Mouse (Mus musculus) liver, embryonic 16.5 days (tissue): Measurements from ENCODE around the gene Olfr1030. TPM values are rescaled to one million over a fixed set of nuclear protein-coding genes. Genes with fewer than 3 reads are reported as not detected.
A peak's percentile ranks its signal among the peaks of the same experiment; 100 is the strongest.
"Not testable (repeated sequence)": the region's sequence is repeated elsewhere in the genome, so short reads cannot be mapped to it uniquely, and the experiment has no call there.

Experiments
- ATAC-seq: fragments of 200-750 bp; cut with Nextera tagmentation; 2 replicates; pipeline ENCODE4 v1.8.0; 2017; ENCODE audit warnings: low read depth, mild to moderate bottlenecking, moderate number of reproducible peaks, moderate library complexity
- H3K27ac ChIP-seq: fragments of 300-500 bp; sonication (generic); 2 replicates; pipeline ENCODE4 v1.5.1; 2014; ENCODE audit warnings: mild to moderate bottlenecking, low read length
- H3K27me3 ChIP-seq: fragments of 300-500 bp; sonication (generic); 2 replicates; pipeline ENCODE4 v1.6.1; 2014; ENCODE audit warnings: low read depth, low read length, mixed read lengths; ENCODE audit not compliant: control insufficient read depth, insufficient read depth
- H3K36me3 ChIP-seq: fragments of 300-500 bp; sonication (generic); 2 replicates; pipeline ENCODE4 v1.6.1; 2014; ENCODE audit warnings: mild to moderate bottlenecking; ENCODE audit not compliant: control insufficient read depth, insufficient read depth
- H3K4me1 ChIP-seq: fragments of 300-500 bp; sonication (generic); 2 replicates; pipeline ENCODE4 v1.6.1; 2014; ENCODE audit warnings: low read depth, low read length, mixed read lengths; ENCODE audit not compliant: control insufficient read depth
- H3K4me2 ChIP-seq: fragments of 300-500 bp; sonication (generic); 2 replicates; pipeline ENCODE4 v1.6.1; 2014; ENCODE audit warnings: low read depth, low read length, mixed read lengths
- H3K4me3 ChIP-seq: fragments of 300-500 bp; sonication (generic); 2 replicates; pipeline ENCODE4 v1.5.1; 2014; ENCODE audit warnings: low read depth, mild to moderate bottlenecking, low read length
- H3K9ac ChIP-seq: fragments of 300-500 bp; sonication (generic); 2 replicates; pipeline ENCODE4 v1.6.1; 2014; ENCODE audit warnings: low read depth, low read length
- H3K9me3 ChIP-seq: fragments of 300-500 bp; sonication (generic); replicated peaks from 2 replicates; pipeline ENCODE4 v1.6.1; 2016; ENCODE audit warnings: low read length; ENCODE audit not compliant: control insufficient read depth
- WGBS: fragments of 180-500 bp; shearing (Covaris S2); extraction: QIAGEN DNeasy Blood & Tissue Kit; methylation state at CpG from one replicate; pipeline ENCODE4 v1.1.7; 2014; ENCODE audit not compliant: insufficient replicate concordance; 5-methylcytosine and 5-hydroxymethylcytosine counted together
- polyA plus RNA-seq: library from polyadenylated mRNA; unstranded; fragments of >200 nt; fragmentation: Nextera tagmentation; extraction: Ambion mirVana; gene quantifications from 2 replicates; pipeline ENCODE4 v1.2.1, GENCODE M21; 2015

The Olfr1030 gene
- not detected in 2 replicates for polyA plus RNA-seq

- 52% methylated on average over 1 of the region's 1 CpGs for WGBS
- H3K4me3 ChIP-seq = no peak within 1 kb of the TSS
- no peak for ATAC-seq
Measured at GRCm38 (mm10) chr2:85978976-85979375, at the start of gene Olfr1030. Gene Olfr1030, plus strand, starts transcription at chr2:85979276.

GRCm38 (mm10) chr2:85950137-85950536 is 28.9 kb upstream of the Olfr1030 start, which contains the start of gene Olfr1028:
Gene Olfr1028, plus strand, starts transcription at chr2:85950437.
- no peaks in the 10 kb centered on the region for H3K27me3 ChIP-seq
- H3K4me1 ChIP-seq = no peaks in the 10 kb centered on the region
- H3K27ac ChIP-seq = no peak within 1 kb of the TSS
- WGBS = 36% methylated on average over 1 of the region's 1 CpGs
- H3K4me3 ChIP-seq = no peak within 1 kb of the TSS
- H3K4me2 ChIP-seq = no peak within 1 kb of the TSS
- no peak within 1 kb of the TSS for H3K9ac ChIP-seq
- ATAC-seq = no peak
- no peaks in the 10 kb centered on the region for H3K36me3 ChIP-seq
- no peaks in the 10 kb centered on the region for H3K9me3 ChIP-seq

More at GRCm38 (mm10) chr2:85978976-85979375, at the start of gene Olfr1030:
- Histone ChIP-seq H3K9me3 (no peaks in the 10 kb centered on the region), H3K4me1 (no peaks in the 10 kb centered on the region), H3K27me3 (no peaks in the 10 kb centered on the region), H3K4me2 (no peak within 1 kb of the TSS), H3K27ac (no peak within 1 kb of the TSS), H3K36me3 (no peaks in the 10 kb centered on the region), H3K9ac (no peak within 1 kb of the TSS)

- Histone ChIP-seq H3K27ac (no peak within 1 kb of the TSS), H3K4me3 (no peak within 1 kb of the TSS), H3K9ac (no peak within 1 kb of the TSS), H3K4me1 (no peaks in the 10 kb centered on the region), H3K9me3 (no peaks in the 10 kb centered on the region), H3K27me3 (no peaks in the 10 kb centered on the region), H3K4me2 (no peak within 1 kb of the TSS), H3K36me3 (no peaks in the 10 kb centered on the region)
- ATAC-seq = no peak
- WGBS = 62% methylated on average over 2 of the region's 2 CpGs
Measured at GRCm38 (mm10) chr2:85973595-85973994, 5.5 kb upstream of the Olfr1030 start, which contains the start of gene Olfr1029. Gene Olfr1029, plus strand, starts transcription at chr2:85973895.

GRCm38 (mm10) chr2:85990004-85990403 is 10.9 kb downstream of the Olfr1030 start, which contains the start of gene Olfr1031:
Gene Olfr1031, plus strand, starts transcription at chr2:85990304.
- ATAC-seq = no peak
- H3K4me1 ChIP-seq = no peaks in the 10 kb centered on the region
- no peaks in the 10 kb centered on the region for H3K27me3 ChIP-seq
- 34% methylated on average over 3 of the region's 3 CpGs for WGBS
- no peak within 1 kb of the TSS for H3K4me2 ChIP-seq
- no peak within 1 kb of the TSS for H3K9ac ChIP-seq
- H3K36me3 ChIP-seq = no peaks in the 10 kb centered on the region
- no peak within 1 kb of the TSS for H3K27ac ChIP-seq
- H3K9me3 ChIP-seq = no peaks in the 10 kb centered on the region
- no peak within 1 kb of the TSS for H3K4me3 ChIP-seq

- no peaks in the 10 kb centered on the region for H3K27me3 ChIP-seq
- no peak for ATAC-seq
- no peak within 1 kb of the TSS for H3K27ac ChIP-seq
- H3K9me3 ChIP-seq = no peaks in the 10 kb centered on the region
- H3K4me2 ChIP-seq = no peak within 1 kb of the TSS
- H3K4me1 ChIP-seq = no peaks in the 10 kb centered on the region
- WGBS = 68% methylated on average over 7 of the region's 7 CpGs
- H3K9ac ChIP-seq = no peak within 1 kb of the TSS
- H3K4me3 ChIP-seq = no peak within 1 kb of the TSS
- no peaks in the 10 kb centered on the region for H3K36me3 ChIP-seq
Measured at GRCm38 (mm10) chr2:86005240-86005639, 26.2 kb downstream of the Olfr1030 start, which contains the start of gene Olfr1032. Gene Olfr1032, plus strand, starts transcription at chr2:86005540.

GRCm38 (mm10) chr2:86020406-86020805 is 41.3 kb downstream of the Olfr1030 start, which contains the start of gene Olfr1033:
Gene Olfr1033, plus strand, starts transcription at chr2:86020633.
- not testable (repeated sequence) for H3K27me3 ChIP-seq, ATAC-seq, H3K4me1 ChIP-seq, H3K9ac ChIP-seq, H3K9me3 ChIP-seq, H3K36me3 ChIP-seq
- WGBS = 1% methylated on average over 10 of the region's 11 CpGs
- Histone ChIP-seq H3K4me3 (peak within 1 kb of the TSS; percentile 41), H3K4me2 (peak within 1 kb of the TSS; percentile 27; the same call in 1 of the 2 replicates), H3K27ac (peak within 1 kb of the TSS; percentile 14; the same call in 1 of the 2 replicates)

GRCm38 (mm10) chr2:86021518-86021917 is 42.4 kb downstream of the Olfr1030 start:
- H3K9ac ChIP-seq, H3K4me3 ChIP-seq, H3K27ac ChIP-seq, H3K36me3 ChIP-seq, H3K9me3 ChIP-seq, ATAC-seq, H3K4me1 ChIP-seq, H3K4me2 ChIP-seq, H3K27me3 ChIP-seq: not testable (repeated sequence)
- WGBS = 43% methylated on average over 3 of the region's 9 CpGs

Other genes starting within 250 kb of the Olfr1030 start
- gene Olfr1012, start 216.5 kb upstream of the Olfr1030 start, polyA plus RNA-seq = not detected in 2 replicates
- gene Olfr1013, start 212.2 kb upstream of the Olfr1030 start, polyA plus RNA-seq = not detected in 2 replicates
- not detected in 2 replicates for gene Olfr1014, start 206.6 kb upstream of the Olfr1030 start, polyA plus RNA-seq
- gene Olfr1015, start 197.3 kb upstream of the Olfr1030 start, polyA plus RNA-seq = not detected in 2 replicates
- gene Olfr1016, start 176.7 kb upstream of the Olfr1030 start, polyA plus RNA-seq = not detected in 2 replicates
- gene Olfr1018, start 160.8 kb upstream of the Olfr1030 start, polyA plus RNA-seq = not detected in 2 replicates
- not detected in 2 replicates for gene Olfr1019, start 133.8 kb upstream of the Olfr1030 start, polyA plus RNA-seq
- not detected in 2 replicates for gene Olfr1020, start 132.2 kb upstream of the Olfr1030 start, polyA plus RNA-seq
- not detected in 2 replicates for gene Olfr1022, start 110.7 kb upstream of the Olfr1030 start, polyA plus RNA-seq
- gene Olfr1023, start 93.6 kb upstream of the Olfr1030 start, polyA plus RNA-seq = not detected in 2 replicates
- not detected in 2 replicates for gene Olfr1024, start 74.2 kb upstream of the Olfr1030 start, polyA plus RNA-seq
- gene Olfr1025-ps1, start 64.1 kb upstream of the Olfr1030 start, polyA plus RNA-seq = not detected in 2 replicates
- not detected in 2 replicates for gene Olfr1026, start 57.7 kb upstream of the Olfr1030 start, polyA plus RNA-seq
- not detected in 2 replicates for gene Olfr1028, start 28.8 kb upstream of the Olfr1030 start, polyA plus RNA-seq
- not detected in 2 replicates for gene Olfr1029, start 5.4 kb upstream of the Olfr1030 start, polyA plus RNA-seq
- gene Olfr1031, start 11.0 kb downstream of the Olfr1030 start, polyA plus RNA-seq = not detected in 2 replicates
- not detected in 2 replicates for gene Olfr1032, start 26.3 kb downstream of the Olfr1030 start, polyA plus RNA-seq
- gene Olfr1033, start 41.4 kb downstream of the Olfr1030 start, polyA plus RNA-seq = 1.1 and 1.5 TPM in 2 replicates
- gene Olfr1034, start 66.6 kb downstream of the Olfr1030 start, polyA plus RNA-seq = 0.05 and 0.06 TPM in 2 replicates
- gene Olfr1036, start 94.7 kb downstream of the Olfr1030 start, polyA plus RNA-seq = not detected in 2 replicates
- not detected in 2 replicates for gene Olfr1037, start 108.1 kb downstream of the Olfr1030 start, polyA plus RNA-seq
- gene Olfr1039, start 156.7 kb downstream of the Olfr1030 start, polyA plus RNA-seq = not detected in 2 replicates
- gene Olfr1040, start 167.5 kb downstream of the Olfr1030 start, polyA plus RNA-seq = not detected in 2 replicates
- gene Olfr1042, start 182.6 kb downstream of the Olfr1030 start, polyA plus RNA-seq = not detected in 2 replicates
- not detected in 2 replicates for gene Olfr1043, start 188.2 kb downstream of the Olfr1030 start, polyA plus RNA-seq
- gene Olfr1044, start 198.5 kb downstream of the Olfr1030 start, polyA plus RNA-seq = not detected in 2 replicates
- gene Olfr52, start 206.4 kb downstream of the Olfr1030 start, polyA plus RNA-seq = not detected in 2 replicates
- not detected in 2 replicates for gene Olfr1045, start 223.7 kb downstream of the Olfr1030 start, polyA plus RNA-seq
- not detected in 2 replicates for gene Olfr1046, start 240.0 kb downstream of the Olfr1030 start, polyA plus RNA-seq